Mouse (Mus musculus) v-Abl transformed pro-B cells (cell line): ENCODE measurements around the gene Mt1.
"Not testable (repeated sequence)": the region's sequence is repeated elsewhere in the genome, so short reads cannot be mapped to it uniquely, and the experiment has no call there.

Experiments used
- in situ Hi-C, 2 experiments: fragments of 400-800 bp; cut with MboI; formaldehyde crosslinking; loops; one replicate each; pipeline ENCODE4 v1.15.1; 2025; ENCODE audit not compliant: unreplicated experiment in 2 of 2

The Mt1 gene

GRCm38 (mm10) chr8:94178857-94179712, at the start of gene Mt1:
Mt1 (plus strand) TSS chr8:94179082.
- in situ Hi-C loops, result loop anchor here in 1 of 2 experiments (25.0 kb wide), 1 partner anchor 1817 kb away; the partner anchor contains the start of gene Irx5

- in situ Hi-C loops, result no loop called here
Measured at GRCm38 (mm10) chr8:94129133-94129789, 49.6 kb upstream of the Mt1 start.

- in situ Hi-C loops, result no loop called here
Measured at GRCm38 (mm10) chr8:94130126-94130525, 48.8 kb upstream of the Mt1 start.

- in situ Hi-C loops, result no loop called here
Measured at GRCm38 (mm10) chr8:94132096-94132495, 46.8 kb upstream of the Mt1 start.

- in situ Hi-C loops, result not testable (repeated sequence)
Measured at GRCm38 (mm10) chr8:94134601-94135000, 44.3 kb upstream of the Mt1 start.

GRCm38 (mm10) chr8:94135556-94135955, 43.3 kb upstream of the Mt1 start:
- in situ Hi-C loops, result no loop called here

- in situ Hi-C loops, result no loop called here
Measured at GRCm38 (mm10) chr8:94136192-94136591, 42.7 kb upstream of the Mt1 start.

GRCm38 (mm10) chr8:94136933-94137332, 41.9 kb upstream of the Mt1 start, which contains the start of gene Mt4:
Mt4 (plus strand) TSS chr8:94137197.
- in situ Hi-C loops, result no loop called here

- in situ Hi-C loops, result no loop called here
Measured at GRCm38 (mm10) chr8:94140266-94140795, 38.6 kb upstream of the Mt1 start.

- in situ Hi-C loops, result no loop called here
Measured at GRCm38 (mm10) chr8:94148236-94148635, 30.6 kb upstream of the Mt1 start.

- in situ Hi-C loops, result no loop called here
Measured at GRCm38 (mm10) chr8:94150925-94151324, 28.0 kb upstream of the Mt1 start.

GRCm38 (mm10) chr8:94152513-94153300, 26.2 kb upstream of the Mt1 start, which contains the start of gene Mt3:
Mt3 (plus strand) TSS chr8:94152607.
- in situ Hi-C loops, result no loop called here

GRCm38 (mm10) chr8:94153451-94153850, 25.4 kb upstream of the Mt1 start:
- in situ Hi-C loops, result no loop called here

GRCm38 (mm10) chr8:94154537-94154936, 24.3 kb upstream of the Mt1 start:
- in situ Hi-C loops, result no loop called here

- in situ Hi-C loops, result no loop called here
Measured at GRCm38 (mm10) chr8:94156092-94156491, 22.8 kb upstream of the Mt1 start.

GRCm38 (mm10) chr8:94165772-94166171, 13.1 kb upstream of the Mt1 start:
- in situ Hi-C loops, result loop anchor here (5.0 kb wide), 1 partner anchor 37 kb away; no protein-coding TSS in a partner anchor

- in situ Hi-C loops, result loop anchor here (5.0 kb wide), 1 partner anchor 35 kb away; no protein-coding TSS in a partner anchor
Measured at GRCm38 (mm10) chr8:94167244-94167643, 11.6 kb upstream of the Mt1 start.

- in situ Hi-C loops, result loop anchor here (5.0 kb wide), 1 partner anchor 33 kb away; no protein-coding TSS in a partner anchor
Measured at GRCm38 (mm10) chr8:94169547-94169946, 9.3 kb upstream of the Mt1 start.

GRCm38 (mm10) chr8:94171321-94171755, 7.5 kb upstream of the Mt1 start:
- in situ Hi-C loops, result no loop called here

- in situ Hi-C loops, result no loop called here
Measured at GRCm38 (mm10) chr8:94172075-94172808, 6.6 kb upstream of the Mt1 start, which contains the start of gene Mt2. Mt2 (plus strand) TSS chr8:94172664.
